Mouse (Mus musculus) hindbrain, embryonic 11.5 days (tissue): ENCODE results near the gene Oit1. TPM values are rescaled to one million over a fixed set of nuclear protein-coding genes. Genes with fewer than 3 reads are reported as not detected.

Experiments
- ATAC-seq: fragments of 200-750 bp; cut with Nextera tagmentation; 2 replicates; pipeline ENCODE4 v1.8.0; 2017; ENCODE audit warnings: mild to moderate bottlenecking, moderate TSS enrichment, moderate library complexity; ENCODE audit not compliant: low FRiP score
- DNase-seq: peaks from one replicate; pipeline ENCODE4 v3.0.0-alpha.2; 2015; ENCODE audit warnings: low spot score
- H3K27ac ChIP-seq: fragments of 300-500 bp; sonication (generic); 2 replicates; pipeline ENCODE4 v1.5.1; 2014; ENCODE audit warnings: mild to moderate bottlenecking, low read depth, low read length
- H3K27me3 ChIP-seq: fragments of 300-500 bp; sonication (generic); 2 replicates; pipeline ENCODE4 v1.6.1; 2014; ENCODE audit warnings: mild to moderate bottlenecking, low read length, moderate library complexity, mixed read lengths; ENCODE audit not compliant: control insufficient read depth, insufficient read depth
- H3K36me3 ChIP-seq: fragments of 300-500 bp; sonication (generic); 2 replicates; pipeline ENCODE4 v1.6.1; 2014; ENCODE audit warnings: mild to moderate bottlenecking, low read length, moderate library complexity, mixed read lengths; ENCODE audit not compliant: control insufficient read depth, insufficient read depth
- H3K4me1 ChIP-seq: fragments of 300-500 bp; sonication (generic); replicated peaks from 2 replicates; pipeline ENCODE4 v1.6.1; 2014; ENCODE audit warnings: low read length, mixed read lengths; ENCODE audit not compliant: control insufficient read depth, insufficient read depth
- H3K4me2 ChIP-seq: fragments of 300-500 bp; sonication (generic); replicated peaks from 2 replicates; pipeline ENCODE4 v1.6.1; 2014; ENCODE audit warnings: mild to moderate bottlenecking, low read depth, low read length
- H3K4me3 ChIP-seq: fragments of 300-500 bp; sonication (generic); 2 replicates; pipeline ENCODE4 v1.5.1; 2014; ENCODE audit warnings: low read depth, low read length
- H3K9ac ChIP-seq: fragments of 300-500 bp; sonication (generic); 2 replicates; pipeline ENCODE4 v1.6.1; 2014; ENCODE audit warnings: low read depth, low read length
- H3K9me3 ChIP-seq: fragments of 300-500 bp; sonication (generic); 2 replicates; pipeline ENCODE4 v1.6.1; 2016; ENCODE audit warnings: low read length; ENCODE audit not compliant: control insufficient read depth
- WGBS: fragments of 180-500 bp; shearing (Covaris S2); extraction: QIAGEN DNeasy Blood & Tissue Kit; methylation state at CpG from one replicate; pipeline ENCODE4 v1.1.7; 2014; 5-methylcytosine and 5-hydroxymethylcytosine counted together
- polyA plus RNA-seq: library from polyadenylated mRNA; unstranded; fragments of >200 nt; fragmentation: Nextera tagmentation; extraction: Ambion mirVana; gene quantifications from 2 replicates; pipeline ENCODE4 v1.2.1, GENCODE M21; 2014

Gene Oit1
- polyA plus RNA-seq, 1 experiment from 2014 or later, result 0.14 TPM

DNA sequence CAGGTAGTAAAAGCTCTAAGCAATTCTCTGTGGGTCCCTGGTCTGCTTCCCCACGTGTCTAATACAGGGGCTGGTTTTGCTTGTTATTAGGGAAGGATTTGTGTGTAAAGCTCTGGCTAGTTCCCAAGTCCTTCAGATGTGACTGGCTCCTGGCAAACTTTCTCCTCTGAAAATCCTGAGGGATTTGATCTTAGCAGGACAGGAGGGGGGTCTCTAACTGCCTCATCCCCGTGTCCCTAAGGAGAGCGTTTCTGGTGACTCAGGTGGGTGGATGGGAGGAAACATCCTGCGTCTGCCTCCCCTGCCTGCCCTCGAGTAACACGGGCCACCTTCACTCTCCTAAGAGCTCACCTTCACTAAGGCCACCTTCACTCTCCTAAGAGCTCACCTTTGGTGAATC is 48.2 kb downstream of the Oit1 start:
- no peak overlapping the region for H3K27ac ChIP-seq
- 78% methylated on average over 6 of the region's 6 CpGs for WGBS
- H3K4me3 ChIP-seq, result no peak overlapping the region
- H3K4me2 ChIP-seq, result no peak overlapping the region
- no peaks in the 10 kb centered on the region for H3K9me3 ChIP-seq
- no peak for DNase-seq
- no peaks in the 10 kb centered on the region for H3K36me3 ChIP-seq
- H3K27me3 ChIP-seq, result no peaks in the 10 kb centered on the region
- ATAC-seq, result no peak
- H3K4me1 ChIP-seq, result no peaks in the 10 kb centered on the region
- no peak overlapping the region for H3K9ac ChIP-seq

DNA sequence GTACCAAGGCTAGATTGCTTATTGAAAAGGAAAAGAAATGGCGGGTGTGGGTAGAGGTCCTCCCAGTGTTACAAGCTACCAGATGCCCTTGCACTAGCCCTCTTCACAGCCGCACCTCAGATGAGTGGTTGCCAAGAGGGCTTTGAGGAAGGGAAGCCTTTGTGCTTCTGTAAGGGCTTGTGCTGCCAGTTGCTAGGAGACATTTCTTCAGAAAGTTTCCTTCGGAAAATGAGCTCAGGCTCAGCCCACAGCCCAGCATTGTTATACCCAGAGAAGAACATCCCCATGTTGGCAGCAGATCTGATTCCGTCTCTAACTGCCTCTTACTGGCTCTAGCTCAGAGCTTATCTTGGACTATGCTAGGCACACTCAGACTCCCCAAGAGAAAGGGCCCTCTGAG is 49.0 kb downstream of the Oit1 start:
- ATAC-seq, result 0 out of 2 replicates have a peak, but pooled peaks have one; percentile 20
- DNase-seq, result no peak
- WGBS, result 50% methylated on average over 4 of the region's 4 CpGs
- Histone ChIP-seq H3K36me3 (no peaks in the 10 kb centered on the region), H3K4me2 (no peak overlapping the region), H3K9ac (no peak overlapping the region), H3K4me1 (no peaks in the 10 kb centered on the region), H3K9me3 (no peaks in the 10 kb centered on the region), H3K27me3 (no peaks in the 10 kb centered on the region), H3K4me3 (no peak overlapping the region), H3K27ac (no peak overlapping the region)

DNA sequence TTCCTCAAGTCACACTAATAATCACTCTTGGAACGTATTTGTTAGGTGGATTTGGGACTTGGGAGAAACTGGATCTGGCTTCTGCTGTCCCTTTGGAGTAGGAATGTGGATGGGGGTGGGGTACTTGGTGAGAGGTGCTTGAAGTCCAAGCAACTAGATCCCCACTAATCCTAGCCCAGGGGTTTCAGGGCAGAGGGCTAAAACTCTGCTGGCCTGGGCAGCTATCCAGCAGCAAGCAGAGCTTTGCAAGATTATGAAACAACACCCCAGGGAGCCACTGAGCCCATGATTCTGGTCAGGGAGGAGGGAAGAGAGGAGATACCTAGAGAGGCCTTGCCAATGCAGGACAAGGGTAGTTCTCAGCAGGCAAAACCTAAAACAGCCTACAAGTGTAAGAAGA is 51.2 kb downstream of the Oit1 start:
- no peak for ATAC-seq
- Histone ChIP-seq H3K4me1 (no peaks in the 10 kb centered on the region), H3K9ac (no peak overlapping the region), H3K4me2 (no peak overlapping the region), H3K4me3 (no peak overlapping the region), H3K27ac (no peak overlapping the region), H3K9me3 (no peaks in the 10 kb centered on the region), H3K27me3 (0 out of 2 replicates have a peak, but pooled peaks cover 2% of the 10 kb centered on the region), H3K36me3 (no peaks in the 10 kb centered on the region)
- DNase-seq, result no peak
- WGBS, result 52% methylated on average over 1 of the region's 1 CpGs

DNA sequence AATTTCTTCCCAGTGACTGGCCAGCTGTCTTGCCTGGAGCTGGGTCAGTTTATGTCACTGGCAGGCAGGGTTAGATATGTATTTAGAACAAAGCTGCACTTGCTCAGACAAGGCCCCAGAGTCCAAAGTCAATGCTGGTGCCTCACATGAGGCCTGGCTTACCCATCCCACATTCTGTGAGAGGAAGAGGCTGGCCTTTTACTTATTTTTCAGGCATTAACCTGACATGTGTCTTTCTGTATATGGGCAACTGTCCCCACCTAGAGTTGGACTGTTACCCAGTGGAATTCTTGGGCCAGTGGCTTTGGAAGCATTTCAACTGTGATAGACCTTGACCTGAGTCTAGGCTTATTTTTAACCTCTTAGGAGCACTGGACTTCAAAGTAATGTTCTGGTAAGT is 51.6 kb downstream of the Oit1 start:
- Histone ChIP-seq H3K4me1 (no peaks in the 10 kb centered on the region), H3K9ac (no peak overlapping the region), H3K27me3 (0 out of 2 replicates have a peak, but pooled peaks cover 2% of the 10 kb centered on the region), H3K9me3 (no peaks in the 10 kb centered on the region), H3K36me3 (no peaks in the 10 kb centered on the region), H3K27ac (no peak overlapping the region), H3K4me2 (no peak overlapping the region), H3K4me3 (no peak overlapping the region)
- DNase-seq (no peak), ATAC-seq (no peak)

DNA sequence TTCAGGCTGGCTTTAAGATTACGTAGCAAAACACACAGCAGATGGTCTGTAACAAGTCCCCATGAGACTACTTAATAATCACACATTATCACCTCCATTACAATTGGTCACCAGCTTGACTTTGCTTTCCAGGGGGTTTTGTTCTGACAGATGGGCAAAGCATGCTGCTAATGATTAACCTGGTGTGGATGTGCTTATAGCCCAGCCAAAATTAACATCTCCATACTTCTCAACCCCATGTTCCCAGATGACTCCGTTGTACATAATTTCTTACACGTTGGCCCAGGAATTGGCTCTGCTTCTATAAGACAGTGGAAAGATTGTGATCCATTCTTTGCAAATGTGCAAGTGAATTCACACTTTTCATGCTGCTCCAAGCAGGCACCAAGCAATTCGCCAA is 52.8 kb downstream of the Oit1 start:
- Histone ChIP-seq H3K4me3 (no peak overlapping the region), H3K4me2 (no peak overlapping the region), H3K36me3 (no peaks in the 10 kb centered on the region), H3K4me1 (no peaks in the 10 kb centered on the region), H3K9me3 (no peaks in the 10 kb centered on the region), H3K9ac (no peak overlapping the region), H3K27me3 (0 out of 2 replicates have a peak, but pooled peaks cover 2% of the 10 kb centered on the region), H3K27ac (no peak overlapping the region)
- 68% methylated on average over 4 of the region's 4 CpGs for WGBS
- no peak for DNase-seq
- ATAC-seq, result no peak

DNA sequence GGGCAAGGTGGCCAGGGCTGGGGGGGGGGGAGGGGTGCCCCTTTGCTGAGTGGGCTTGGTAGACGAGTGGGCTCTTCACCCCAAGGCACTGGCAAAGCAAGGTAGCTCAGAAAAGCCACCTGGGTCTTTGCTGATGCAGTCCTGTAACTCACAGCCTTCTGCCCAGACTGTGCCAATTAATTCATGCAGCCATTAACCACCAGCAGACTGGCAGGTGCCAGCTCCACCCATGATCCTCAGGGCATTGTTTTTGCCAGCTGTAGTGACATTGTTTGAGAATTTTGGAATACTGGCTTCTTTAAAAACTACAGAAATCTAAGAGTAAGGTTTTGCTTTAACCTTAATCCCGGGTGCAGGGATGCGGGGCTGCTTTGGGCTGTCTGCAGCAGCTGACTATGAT is 58.0 kb downstream of the Oit1 start:
- Histone ChIP-seq H3K27ac (no peak overlapping the region), H3K36me3 (no peaks in the 10 kb centered on the region), H3K4me3 (no peak overlapping the region), H3K9ac (no peak overlapping the region), H3K4me2 (no peak overlapping the region), H3K27me3 (peaks cover 30% of the 10 kb centered on the region), H3K9me3 (no peaks in the 10 kb centered on the region), H3K4me1 (0 out of 2 replicates have a peak, but pooled peaks cover 6% of the 10 kb centered on the region)
- 82% methylated on average over 3 of the region's 3 CpGs for WGBS
- no peak for ATAC-seq
- no peak for DNase-seq

DNA sequence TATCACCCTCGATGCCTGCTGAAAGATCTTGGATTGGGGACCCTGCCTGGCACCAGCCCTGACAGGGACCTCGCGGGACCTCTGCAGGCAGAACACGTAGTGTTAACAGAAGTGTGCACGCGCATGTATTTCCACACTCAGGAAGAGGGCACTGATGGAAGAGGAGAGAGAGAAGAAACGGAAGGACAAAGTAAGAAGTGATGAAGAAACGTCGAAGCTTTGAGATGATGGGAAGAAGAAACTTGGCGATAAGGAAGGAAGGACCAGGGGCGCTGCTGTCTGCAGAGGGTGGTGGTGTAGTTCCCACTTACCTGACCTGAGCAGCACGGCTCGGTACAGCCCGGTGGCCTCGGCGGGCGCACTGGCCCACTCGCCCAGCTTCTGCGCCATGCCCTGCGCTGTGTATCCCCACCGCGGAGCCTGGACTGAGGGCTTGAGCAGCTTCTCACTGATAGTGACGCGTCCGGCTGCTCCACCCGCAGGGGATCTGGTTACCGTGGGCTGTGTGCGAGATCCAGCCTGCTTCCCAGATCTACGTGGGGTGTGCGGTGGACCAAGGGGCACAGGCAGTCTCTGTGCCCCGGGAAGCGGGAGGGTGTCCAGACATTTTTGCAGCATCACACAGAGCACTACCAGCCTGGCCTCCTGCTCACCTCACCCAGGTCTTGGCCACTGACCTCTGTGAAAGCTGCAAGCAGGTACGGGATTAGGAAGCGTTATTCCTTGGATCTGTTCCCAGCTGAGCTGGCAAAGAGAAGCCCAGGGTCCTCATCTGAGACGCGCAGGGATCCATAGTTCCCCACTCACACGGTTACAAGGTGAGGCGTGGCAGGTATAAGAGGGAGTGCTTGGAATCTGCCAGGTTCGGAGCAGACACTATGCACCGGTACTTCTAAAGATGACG is 61.1 kb downstream of the Oit1 start, which contains the start of gene Fam107a:
Fam107a (minus strand) TSS at position 830 of the 904 bp plus-strand sequence.
- H3K9me3 ChIP-seq, result no peaks in the 10 kb centered on the region
- DNase-seq, result no peak
- H3K4me1 ChIP-seq, result 0 out of 2 replicates have a peak, but pooled peaks cover 6% of the 10 kb centered on the region
- peak within 1 kb of the TSS; percentile 24 for H3K4me3 ChIP-seq
- 13% methylated on average over 41 of the region's 41 CpGs for WGBS
- H3K36me3 ChIP-seq, result no peaks in the 10 kb centered on the region
- H3K4me2 ChIP-seq, result peak within 1 kb of the TSS; percentile 31
- H3K9ac ChIP-seq, result peak within 1 kb of the TSS; percentile 23; the same call in 1 of the 2 replicates
- no peak within 1 kb of the TSS for H3K27ac ChIP-seq
- peak; percentile 58; the same call in 1 of the 2 replicates for ATAC-seq
- H3K27me3 ChIP-seq, result peaks cover 34% of the 10 kb centered on the region

DNA sequence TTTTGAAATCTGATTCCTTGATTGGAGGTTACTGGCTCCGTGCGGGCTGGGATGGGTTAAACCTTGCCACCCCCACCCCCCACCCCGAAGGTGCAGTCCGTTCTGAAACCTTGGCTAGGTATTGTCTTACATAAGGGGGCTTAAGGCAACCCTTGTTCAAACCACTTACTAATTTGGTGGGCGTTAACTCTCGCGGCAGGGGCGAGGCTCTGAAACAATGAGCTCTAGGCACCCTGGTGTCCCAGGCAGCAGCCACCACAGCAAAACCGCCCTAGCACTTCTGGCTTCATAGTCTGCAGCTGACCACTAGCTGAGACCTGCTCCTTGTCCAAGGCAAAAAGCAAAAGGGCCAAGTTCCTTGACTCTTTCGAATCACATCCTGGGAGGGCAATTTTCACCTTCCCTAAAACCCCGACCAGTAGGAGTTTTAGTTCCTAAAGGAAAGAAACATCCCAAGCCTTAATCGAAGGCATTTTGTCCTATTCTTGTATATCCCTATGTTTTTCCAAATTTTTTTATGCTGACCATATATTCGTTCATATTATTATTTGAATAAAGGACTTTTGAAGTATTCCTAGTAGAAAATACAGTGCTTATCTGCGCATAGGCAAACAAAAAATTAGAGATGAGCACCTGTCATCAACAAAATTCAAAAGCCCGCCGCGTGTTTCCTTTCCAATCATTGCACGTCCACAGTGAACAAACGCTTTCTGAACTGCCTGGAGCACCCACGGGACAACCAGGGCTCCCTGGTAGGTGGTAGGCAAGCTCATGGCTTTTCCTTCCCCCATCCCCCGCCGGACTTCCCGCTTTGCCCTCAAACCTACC is 62.0 kb downstream of the Oit1 start:
- DNase-seq (peak; percentile 51), ATAC-seq (0 out of 2 replicates have a peak, but pooled peaks have one; percentile 33)
- peaks cover 34% of the 10 kb centered on the region for H3K27me3 ChIP-seq
- no peaks in the 10 kb centered on the region for H3K9me3 ChIP-seq
- WGBS, result 3% methylated on average over 23 of the region's 23 CpGs
- peak overlapping the region; percentile 31 for H3K4me2 ChIP-seq
- H3K9ac ChIP-seq, result 0 out of 2 replicates have a peak overlapping the region, but pooled peaks have one; percentile 23
- H3K36me3 ChIP-seq, result no peaks in the 10 kb centered on the region
- no peak overlapping the region for H3K27ac ChIP-seq
- H3K4me3 ChIP-seq, result peak overlapping the region; percentile 24; the same call in 1 of the 2 replicates
- 0 out of 2 replicates have a peak, but pooled peaks cover 6% of the 10 kb centered on the region for H3K4me1 ChIP-seq
